Mouse (Mus musculus) heart, embryonic 12.5 days (tissue): ENCODE data around the gene Dab1. TPM values are rescaled to one million over a fixed set of nuclear protein-coding genes. Genes with fewer than 3 reads are reported as not detected.

Experiments
- ATAC-seq: fragments of 200-750 bp; cut with Nextera tagmentation; 2 replicates; pipeline ENCODE4 v1.8.0; 2017; ENCODE audit warnings: moderate TSS enrichment, moderate library complexity; ENCODE audit not compliant: insufficient number of reproducible peaks, low FRiP score
- H3K27ac ChIP-seq: fragments of 300-500 bp; sonication (generic); 2 replicates; pipeline ENCODE4 v1.5.1; 2016; ENCODE audit warnings: mild to moderate bottlenecking, moderate library complexity; ENCODE audit not compliant: poor library complexity, severe bottlenecking
- H3K27me3 ChIP-seq: fragments of 300-500 bp; sonication (generic); replicated peaks from 2 replicates; pipeline ENCODE4 v1.6.1; 2016; ENCODE audit warnings: mild to moderate bottlenecking, moderate library complexity
- H3K36me3 ChIP-seq: fragments of 300-500 bp; sonication (generic); 2 replicates; pipeline ENCODE4 v1.6.1; 2016; ENCODE audit warnings: mild to moderate bottlenecking, moderate library complexity
- H3K4me1 ChIP-seq: fragments of 300-500 bp; sonication (generic); replicated peaks from 2 replicates; pipeline ENCODE4 v1.6.1; 2016; ENCODE audit warnings: mild to moderate bottlenecking
- H3K4me2 ChIP-seq: fragments of 300-500 bp; sonication (generic); 2 replicates; pipeline ENCODE4 v1.6.1; 2016; ENCODE audit warnings: mild to moderate bottlenecking, moderate library complexity
- H3K4me3 ChIP-seq: fragments of 300-500 bp; sonication (generic); 2 replicates; pipeline ENCODE4 v1.5.1; 2016; ENCODE audit warnings: mild to moderate bottlenecking
- H3K9ac ChIP-seq: fragments of 300-500 bp; sonication (generic); 2 replicates; pipeline ENCODE4 v1.6.1; 2016; ENCODE audit warnings: mild to moderate bottlenecking, moderate library complexity
- H3K9me3 ChIP-seq: fragments of 300-500 bp; sonication (generic); replicated peaks from 2 replicates; pipeline ENCODE4 v1.6.1; 2016; ENCODE audit warnings: mild to moderate bottlenecking, moderate library complexity
- WGBS: fragments of 180-500 bp; shearing (Covaris S2); methylation state at CpG from one replicate; pipeline ENCODE4 v1.1.7; 2016; 5-methylcytosine and 5-hydroxymethylcytosine counted together
- polyA plus RNA-seq: library from polyadenylated mRNA; unstranded; fragments of >200 nt; fragmentation: Nextera tagmentation; extraction: Ambion mirVana; gene quantifications from 2 replicates; pipeline ENCODE4 v1.2.1, GENCODE M21; 2016

The Dab1 gene
- polyA plus RNA-seq, 1 experiment from 2014 or later = 1.0 TPM

DNA sequence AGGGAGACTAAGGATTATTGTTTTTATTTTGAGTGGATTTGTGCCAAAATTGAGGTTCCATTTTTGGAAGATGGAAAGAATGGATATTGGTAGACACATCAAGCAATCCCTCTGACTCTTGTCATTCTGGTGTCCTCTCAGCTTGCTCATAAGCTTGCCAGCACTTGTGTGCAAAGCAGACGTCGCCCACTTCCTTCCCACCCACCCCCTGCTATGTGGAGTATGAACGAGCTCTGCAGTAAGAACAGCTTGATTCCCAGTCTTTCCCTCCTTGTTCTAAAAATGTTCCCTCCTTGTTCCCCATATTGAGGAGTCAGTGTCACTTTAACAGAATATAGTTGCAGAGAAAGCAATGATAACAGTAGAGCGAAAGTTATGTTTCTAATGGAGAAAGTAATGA, 11.0 kb downstream of the Dab1 start:
- H3K9ac ChIP-seq = no peak overlapping the region
- H3K4me3 ChIP-seq = no peak overlapping the region
- H3K36me3 ChIP-seq = no peaks in the 10 kb centered on the region
- no peak overlapping the region for H3K27ac ChIP-seq
- peaks cover 8% of the 10 kb centered on the region for H3K27me3 ChIP-seq
- no peak overlapping the region for H3K4me2 ChIP-seq
- H3K9me3 ChIP-seq = 0 out of 2 replicates have a peak, but pooled peaks cover 3% of the 10 kb centered on the region
- no peak for ATAC-seq
- no peaks in the 10 kb centered on the region for H3K4me1 ChIP-seq
- 61% methylated on average over 4 of the region's 4 CpGs for WGBS

DNA sequence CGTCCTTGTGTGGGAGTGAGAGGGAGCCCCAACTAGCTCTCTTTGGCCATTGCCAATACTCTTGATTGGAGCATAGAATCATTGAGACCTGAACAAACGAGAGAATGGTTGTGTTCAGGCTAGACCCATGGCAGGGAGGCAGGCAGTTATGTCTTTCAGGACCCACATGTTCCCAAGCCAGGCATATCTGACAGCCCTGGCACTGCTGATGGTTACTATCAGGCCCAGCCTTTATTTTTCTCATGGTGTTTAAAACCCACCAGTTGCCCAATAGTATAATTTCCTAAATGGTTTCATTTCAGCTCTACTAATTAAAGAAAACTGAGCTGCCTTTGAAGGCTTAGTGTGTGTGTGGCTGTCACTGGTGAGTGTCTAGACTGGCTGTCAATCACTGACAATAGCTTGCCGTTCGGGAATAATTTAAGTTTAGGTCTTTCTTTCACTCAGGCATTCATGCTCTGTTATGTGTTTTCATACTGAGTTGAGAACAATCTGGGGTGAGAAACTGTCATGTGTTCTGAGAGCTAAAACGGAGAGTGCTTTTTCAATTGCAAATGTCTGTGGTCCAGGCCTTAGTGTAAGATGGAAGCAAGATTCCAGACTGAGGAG, 17.1 kb downstream of the Dab1 start:
- H3K4me3 ChIP-seq = no peak overlapping the region
- no peak overlapping the region for H3K4me2 ChIP-seq
- no peaks in the 10 kb centered on the region for H3K36me3 ChIP-seq
- no peak for ATAC-seq
- H3K27me3 ChIP-seq = peaks cover 7% of the 10 kb centered on the region
- H3K4me1 ChIP-seq = no peaks in the 10 kb centered on the region
- H3K9me3 ChIP-seq = 0 out of 2 replicates have a peak, but pooled peaks cover 3% of the 10 kb centered on the region
- 64% methylated on average over 5 of the region's 5 CpGs for WGBS
- H3K9ac ChIP-seq = no peak overlapping the region
- H3K27ac ChIP-seq = no peak overlapping the region

DNA sequence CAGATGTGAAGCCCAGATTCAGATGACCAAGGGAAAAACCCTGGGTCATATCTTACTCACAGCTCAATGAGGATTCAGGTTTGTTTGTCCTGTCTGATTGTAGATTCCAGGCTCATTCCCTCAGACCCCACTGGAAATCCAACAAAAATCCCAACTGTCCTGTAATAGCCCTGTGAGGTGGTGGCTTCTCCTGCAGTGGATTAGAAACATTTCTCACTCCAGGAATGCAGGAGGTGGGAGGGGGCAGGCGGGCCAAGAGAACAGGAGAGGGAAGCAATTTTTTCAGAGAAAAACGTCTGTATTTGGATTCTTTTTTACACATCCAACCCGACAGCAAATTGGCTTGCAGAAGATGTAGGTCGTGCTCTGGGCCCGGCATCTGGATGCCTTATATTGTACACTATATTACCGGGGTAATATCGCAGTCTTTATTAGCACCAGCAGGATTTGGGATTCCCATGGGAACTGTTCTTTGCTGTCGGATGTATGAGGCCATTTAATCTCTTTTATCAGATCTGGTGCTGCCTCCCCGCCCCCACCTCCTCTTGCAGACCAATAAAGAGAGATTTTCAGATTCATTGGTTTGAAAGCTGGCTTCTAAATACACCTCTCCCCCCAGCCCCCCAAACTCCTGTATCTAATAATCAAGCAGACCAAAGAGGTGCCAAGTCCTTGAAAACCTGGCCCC, 29.2 kb downstream of the Dab1 start:
- H3K27me3 ChIP-seq = no peaks in the 10 kb centered on the region
- H3K27ac ChIP-seq = no peak overlapping the region
- no peak for ATAC-seq
- H3K4me1 ChIP-seq = no peaks in the 10 kb centered on the region
- 57% methylated on average over 9 of the region's 9 CpGs for WGBS
- H3K9me3 ChIP-seq = no peaks in the 10 kb centered on the region
- no peak overlapping the region for H3K4me2 ChIP-seq
- H3K4me3 ChIP-seq = no peak overlapping the region
- no peaks in the 10 kb centered on the region for H3K36me3 ChIP-seq
- H3K9ac ChIP-seq = no peak overlapping the region

GRCm38 (mm10) chr4:103655740-103656139, 36.6 kb downstream of the Dab1 start:
- H3K36me3 ChIP-seq = no peaks in the 10 kb centered on the region

GRCm38 (mm10) chr4:103661386-103661785, 42.2 kb downstream of the Dab1 start:
- 39% methylated on average over 1 of the region's 1 CpGs for WGBS
- Histone ChIP-seq H3K9ac (no peak overlapping the region), H3K36me3 (no peaks in the 10 kb centered on the region), H3K4me1 (no peaks in the 10 kb centered on the region), H3K4me3 (no peak overlapping the region), H3K9me3 (no peaks in the 10 kb centered on the region), H3K27me3 (peaks cover 21% of the 10 kb centered on the region), H3K4me2 (no peak overlapping the region), H3K27ac (no peak overlapping the region)
- no peak for ATAC-seq

More at GRCm38 (mm10) chr4:103655740-103656139, 36.6 kb downstream of the Dab1 start:
- no peaks in the 10 kb centered on the region for H3K9me3 ChIP-seq
- H3K4me1 ChIP-seq = peaks cover 7% of the 10 kb centered on the region
- WGBS = 25% methylated on average over 6 of the region's 6 CpGs
- H3K4me3 ChIP-seq = no peak overlapping the region
- no peak overlapping the region for H3K4me2 ChIP-seq
- no peak for ATAC-seq
- H3K9ac ChIP-seq = no peak overlapping the region
- H3K27ac ChIP-seq = no peak overlapping the region
- H3K27me3 ChIP-seq = peaks cover 31% of the 10 kb centered on the region

DNA sequence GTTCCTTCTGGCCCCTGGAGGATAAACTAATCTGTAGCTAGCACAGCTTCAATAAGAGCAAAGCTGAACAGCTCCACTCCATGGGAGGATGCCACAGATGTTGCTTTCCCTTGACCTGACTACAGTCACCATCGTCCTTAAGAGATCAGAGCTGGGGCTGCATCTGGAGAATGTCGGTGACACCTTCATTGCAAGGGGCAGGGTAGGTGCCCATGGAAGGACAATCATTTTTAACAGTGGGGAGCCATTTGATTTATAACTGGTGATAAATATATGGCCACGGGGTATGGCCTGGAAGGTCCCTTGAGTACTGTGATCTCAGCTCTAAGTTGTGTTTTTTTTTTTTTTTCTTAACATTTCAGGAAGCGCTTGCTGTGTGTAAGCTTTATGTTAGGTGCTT, 48.3 kb downstream of the Dab1 start:
- WGBS = 65% methylated on average over 4 of the region's 4 CpGs
- no peak overlapping the region for H3K4me2 ChIP-seq
- ATAC-seq = no peak
- H3K9me3 ChIP-seq = no peaks in the 10 kb centered on the region
- H3K9ac ChIP-seq = no peak overlapping the region
- no peaks in the 10 kb centered on the region for H3K27me3 ChIP-seq
- no peaks in the 10 kb centered on the region for H3K4me1 ChIP-seq
- no peak overlapping the region for H3K4me3 ChIP-seq
- H3K36me3 ChIP-seq = no peaks in the 10 kb centered on the region
- no peak overlapping the region for H3K27ac ChIP-seq

DNA sequence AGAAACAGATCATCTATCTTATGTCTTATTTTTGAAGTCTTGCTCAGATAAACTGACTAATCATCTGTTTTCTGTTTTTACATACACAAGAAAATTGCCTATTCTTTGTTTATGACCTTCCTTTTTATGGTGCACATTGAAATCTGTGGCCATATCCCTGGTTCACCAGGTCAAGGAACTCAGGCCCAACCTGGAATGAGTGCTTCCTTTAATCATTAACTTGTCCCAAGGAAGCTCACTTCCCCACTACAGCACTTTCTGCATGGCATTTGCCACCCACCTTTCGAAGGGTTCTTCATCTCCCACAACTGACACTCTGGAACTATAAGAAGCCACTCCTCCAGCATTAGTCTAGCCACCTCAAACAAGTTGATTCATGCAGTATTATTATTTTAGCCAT, 58.0 kb downstream of the Dab1 start:
- WGBS = 82% methylated on average over 1 of the region's 1 CpGs
- Histone ChIP-seq H3K9ac (no peak overlapping the region), H3K4me1 (peaks cover 3% of the 10 kb centered on the region; the same call in 1 of the 2 replicates), H3K27ac (no peak overlapping the region), H3K27me3 (no peaks in the 10 kb centered on the region), H3K4me3 (no peak overlapping the region), H3K36me3 (no peaks in the 10 kb centered on the region), H3K4me2 (no peak overlapping the region), H3K9me3 (no peaks in the 10 kb centered on the region)
- ATAC-seq = no peak

DNA sequence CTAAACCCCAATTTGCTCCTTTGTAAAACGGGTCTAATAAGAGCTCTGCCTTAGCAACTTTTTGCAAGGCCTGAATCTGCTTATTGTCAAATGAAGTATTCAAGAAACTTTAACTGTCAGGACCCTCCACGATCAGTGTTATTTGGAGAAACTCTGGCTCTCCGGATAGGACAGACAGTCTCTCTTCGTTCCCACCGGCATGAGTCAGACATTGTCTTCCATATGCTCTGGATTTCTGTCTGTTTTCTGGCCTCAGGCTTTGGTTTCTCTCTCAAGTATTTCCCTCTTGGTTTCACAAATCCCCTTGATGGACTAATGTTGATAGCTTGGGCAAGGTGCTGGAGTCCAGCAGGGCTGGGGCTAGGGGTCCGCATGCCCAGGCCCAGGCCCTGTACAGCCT, 59.3 kb downstream of the Dab1 start:
- Histone ChIP-seq H3K27ac (no peak overlapping the region), H3K36me3 (no peaks in the 10 kb centered on the region), H3K4me2 (no peak overlapping the region), H3K9me3 (no peaks in the 10 kb centered on the region), H3K9ac (no peak overlapping the region), H3K27me3 (no peaks in the 10 kb centered on the region), H3K4me3 (no peak overlapping the region), H3K4me1 (peaks cover 3% of the 10 kb centered on the region; the same call in 1 of the 2 replicates)
- WGBS = 73% methylated on average over 6 of the region's 6 CpGs
- ATAC-seq = no peak

- Histone ChIP-seq H3K9ac (no peak overlapping the region), H3K27me3 (no peaks in the 10 kb centered on the region), H3K4me3 (no peak overlapping the region), H3K4me2 (no peak overlapping the region), H3K27ac (no peak overlapping the region), H3K9me3 (no peaks in the 10 kb centered on the region), H3K4me1 (no peaks in the 10 kb centered on the region), H3K36me3 (no peaks in the 10 kb centered on the region)
- WGBS = 71% methylated on average over 4 of the region's 4 CpGs
- ATAC-seq = no peak
Measured at GRCm38 (mm10) chr4:103685136-103685535, 66.0 kb downstream of the Dab1 start.

DNA sequence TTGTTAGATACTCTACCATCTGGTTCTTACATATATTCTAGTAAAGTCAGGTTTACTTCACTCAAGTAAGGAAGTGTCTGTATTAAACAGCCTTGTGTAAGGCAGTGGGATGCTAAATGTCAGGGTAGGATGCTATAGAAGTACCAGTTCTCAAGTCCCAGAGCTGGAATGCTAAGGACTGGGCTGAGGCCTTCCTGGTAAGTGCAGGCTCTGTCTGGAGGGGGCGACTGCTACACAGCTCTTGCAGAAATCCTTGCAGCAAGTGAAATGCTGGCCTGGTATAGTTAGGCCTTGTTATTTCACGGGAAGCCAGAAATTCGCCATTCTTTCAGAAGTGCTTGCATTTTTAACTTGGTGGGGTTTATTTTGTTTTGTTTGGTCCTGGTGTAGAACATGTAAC, 72.6 kb downstream of the Dab1 start:
- Histone ChIP-seq H3K27ac (no peak overlapping the region), H3K4me2 (no peak overlapping the region), H3K4me3 (no peak overlapping the region), H3K9me3 (no peaks in the 10 kb centered on the region), H3K9ac (no peak overlapping the region), H3K4me1 (no peaks in the 10 kb centered on the region), H3K36me3 (no peaks in the 10 kb centered on the region), H3K27me3 (no peaks in the 10 kb centered on the region)
- WGBS = 52% methylated on average over 3 of the region's 3 CpGs
- ATAC-seq = no peak

DNA sequence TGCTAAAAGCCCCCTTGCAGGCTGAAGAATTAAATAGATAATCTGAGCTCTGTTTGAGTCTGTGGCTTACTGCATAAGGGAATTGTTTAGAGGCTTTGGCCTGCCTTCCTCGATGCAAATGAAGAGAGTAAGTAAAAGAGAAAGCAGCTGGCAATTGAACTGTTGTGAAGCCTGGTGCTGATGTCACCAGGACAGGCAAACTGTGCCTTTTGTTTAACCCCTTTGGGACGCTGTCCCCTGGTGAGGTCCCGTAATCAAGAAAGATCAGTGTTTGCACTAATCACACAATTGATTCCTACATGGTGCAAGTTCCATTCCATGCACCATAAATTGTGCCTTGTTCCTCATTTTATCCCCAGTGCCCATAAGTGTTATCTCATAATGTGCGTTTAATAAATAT, 80.6 kb downstream of the Dab1 start:
- H3K27ac ChIP-seq = no peak overlapping the region
- no peak overlapping the region for H3K9ac ChIP-seq
- no peaks in the 10 kb centered on the region for H3K9me3 ChIP-seq
- WGBS = 45% methylated on average over 4 of the region's 4 CpGs
- no peaks in the 10 kb centered on the region for H3K27me3 ChIP-seq
- no peaks in the 10 kb centered on the region for H3K36me3 ChIP-seq
- ATAC-seq = no peak
- H3K4me3 ChIP-seq = no peak overlapping the region
- no peaks in the 10 kb centered on the region for H3K4me1 ChIP-seq
- no peak overlapping the region for H3K4me2 ChIP-seq

- H3K4me1 ChIP-seq = no peaks in the 10 kb centered on the region
- 61% methylated on average over 6 of the region's 6 CpGs for WGBS
- ATAC-seq = no peak
Measured at GRCm38 (mm10) chr4:103700392-103700791, 81.2 kb downstream of the Dab1 start.

More at GRCm38 (mm10) chr4:103700392-103700791, 81.2 kb downstream of the Dab1 start:
- H3K4me3 ChIP-seq = no peak overlapping the region
- H3K4me2 ChIP-seq = no peak overlapping the region
- no peak overlapping the region for H3K27ac ChIP-seq
- H3K36me3 ChIP-seq = no peaks in the 10 kb centered on the region
- no peaks in the 10 kb centered on the region for H3K9me3 ChIP-seq
- H3K27me3 ChIP-seq = no peaks in the 10 kb centered on the region
- H3K9ac ChIP-seq = no peak overlapping the region
